Mouse (Mus musculus): ENCODE data around the gene Mpv17l2. TPM values are rescaled to one million over a fixed set of nuclear protein-coding genes. Genes with fewer than 3 reads are reported as not detected.

Gene Mpv17l2
- total RNA-seq (2021) = 100 to 1,000 TPM; 119 to 155 TPM
- long read RNA-seq, experiment 1, transcript Mpv17l2-201 (5 exons, 980 nt) = major isoform, 231 of 272 reads
- long read RNA-seq, experiment 1, transcript Mpv17l2-204 (4 exons, 692 nt) = minor isoform, 6 of 272 reads
- long read RNA-seq, experiment 1, partial matches to known transcripts = 11 of 272 reads
- long read RNA-seq, experiment 1, other reads (novel, unspliced or antisense) = 24 of 272 reads
- long read RNA-seq, experiment 2, transcript Mpv17l2-201 (5 exons, 980 nt) = major isoform, 73 of 91 reads
- long read RNA-seq, experiment 2, partial matches to known transcripts = 7 of 91 reads
- long read RNA-seq, experiment 2, other reads (novel, unspliced or antisense) = 10 of 91 reads

- DNase-seq = peak; percentile 94 to 96
These were observed at the start of gene Mpv17l2 for GRCm38 (mm10) chr8:70760775-70761406. TSS of gene Mpv17l2 (minus strand) at chr8:70760946.

- no peak for DNase-seq
These were observed 48.4 kb upstream of the Mpv17l2 start for GRCm38 (mm10) chr8:70808955-70809701.

- no peak for DNase-seq
These were observed 47.5 kb upstream of the Mpv17l2 start, which contains the start of gene Il12rb1 for GRCm38 (mm10) chr8:70808239-70808638. TSS of gene Il12rb1 (plus strand) at chr8:70808449.

GRCm38 (mm10) chr8:70807304-70807703, 46.6 kb upstream of the Mpv17l2 start:
- no peak for DNase-seq

- peak in 1 of 2 experiments; percentile 49 for DNase-seq
These were observed 45.8 kb upstream of the Mpv17l2 start for GRCm38 (mm10) chr8:70806541-70806940.

- peak; percentile 93 to 96 for DNase-seq
These were observed 43.9 kb upstream of the Mpv17l2 start, which contains the start of gene Mast3 for GRCm38 (mm10) chr8:70804481-70805206. TSS of gene Mast3 (minus strand) at chr8:70805054.

- DNase-seq = peak; percentile 25 to 59
These were observed 43.2 kb upstream of the Mpv17l2 start for GRCm38 (mm10) chr8:70803761-70804480.

- DNase-seq = no peak
These were observed 42.2 kb upstream of the Mpv17l2 start for GRCm38 (mm10) chr8:70802786-70803510.

GRCm38 (mm10) chr8:70801830-70802229, 41.1 kb upstream of the Mpv17l2 start:
- DNase-seq = no peak

- no peak for DNase-seq
These were observed 40.4 kb upstream of the Mpv17l2 start for GRCm38 (mm10) chr8:70801156-70801555.

GRCm38 (mm10) chr8:70800648-70801047, 39.9 kb upstream of the Mpv17l2 start:
- DNase-seq = no peak

GRCm38 (mm10) chr8:70798281-70798680, 37.5 kb upstream of the Mpv17l2 start:
- DNase-seq = no peak

GRCm38 (mm10) chr8:70797081-70798070, 36.6 kb upstream of the Mpv17l2 start:
- DNase-seq = peak; percentile 91 to 95

- peak in 1 of 2 experiments; percentile 43 for DNase-seq
These were observed 35.8 kb upstream of the Mpv17l2 start for GRCm38 (mm10) chr8:70796403-70797080.

GRCm38 (mm10) chr8:70795370-70795769, 34.6 kb upstream of the Mpv17l2 start:
- no peak for DNase-seq

GRCm38 (mm10) chr8:70794215-70794614, 33.5 kb upstream of the Mpv17l2 start:
- DNase-seq = no peak

GRCm38 (mm10) chr8:70792700-70793099, 32.0 kb upstream of the Mpv17l2 start:
- DNase-seq = peak in 1 of 2 experiments; percentile 62

- DNase-seq = peak; percentile 99
These were observed 31.4 kb upstream of the Mpv17l2 start for GRCm38 (mm10) chr8:70791975-70792691.

Data from adrenal gland, postnatal 36 days (tissue).